Mouse (Mus musculus): ENCODE data around the gene Cspg5. TPM values are rescaled to one million over a fixed set of nuclear protein-coding genes. Genes with fewer than 3 reads are reported as not detected.

Cspg5 gene
- polyA plus RNA-seq, 1 experiment, result 0.72 TPM

DNA sequence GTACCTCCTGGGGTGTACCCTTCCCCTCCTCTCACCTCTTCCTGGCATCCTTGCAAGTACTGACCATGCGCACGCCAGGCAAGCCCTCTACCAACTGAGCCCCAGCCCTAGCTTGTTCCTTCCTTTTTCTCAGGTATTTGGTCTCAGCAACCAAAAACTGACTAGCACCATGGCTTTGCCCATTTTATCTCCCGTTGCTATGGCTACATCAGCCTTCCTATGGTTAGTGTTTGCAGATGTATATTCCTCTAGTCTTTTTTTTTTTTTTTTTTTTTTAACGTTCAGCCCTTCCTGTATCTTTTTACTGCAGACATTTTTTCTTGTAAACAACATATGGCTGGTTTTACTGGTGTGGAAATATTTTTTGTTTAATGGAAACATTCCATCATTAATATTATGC, 29.9 kb downstream of the Cspg5 start:
- 65% methylated on average over 4 of the region's 4 CpGs for WGBS
- Histone ChIP-seq H3K27ac (ENCODE audit: insufficient read depth, low read depth, low read length) (no peak overlapping the region), H3K4me1 (ENCODE audit: control insufficient read depth, insufficient read depth, insufficient read length, low read length) (no peaks in the 10 kb centered on the region), H3K4me3 (ENCODE audit: low read depth, low read length) (no peak overlapping the region), H3K36me3 (ENCODE audit: control insufficient read depth, insufficient read depth, low read length) (no peaks in the 10 kb centered on the region), H3K27me3 (ENCODE audit: control insufficient read depth, insufficient read depth, low read length) (no peaks in the 10 kb centered on the region)
- TF ChIP-seq POLR2A (IDR thresholded peaks at IDR 0.05; ENCODE audit: low read depth, low read length) (no peak), CTCF (IDR thresholded peaks at IDR 0.05; ENCODE audit: extremely low read depth, insufficient read length, insufficient replicate concordance, low read depth, low read length) (no peak)

DNA sequence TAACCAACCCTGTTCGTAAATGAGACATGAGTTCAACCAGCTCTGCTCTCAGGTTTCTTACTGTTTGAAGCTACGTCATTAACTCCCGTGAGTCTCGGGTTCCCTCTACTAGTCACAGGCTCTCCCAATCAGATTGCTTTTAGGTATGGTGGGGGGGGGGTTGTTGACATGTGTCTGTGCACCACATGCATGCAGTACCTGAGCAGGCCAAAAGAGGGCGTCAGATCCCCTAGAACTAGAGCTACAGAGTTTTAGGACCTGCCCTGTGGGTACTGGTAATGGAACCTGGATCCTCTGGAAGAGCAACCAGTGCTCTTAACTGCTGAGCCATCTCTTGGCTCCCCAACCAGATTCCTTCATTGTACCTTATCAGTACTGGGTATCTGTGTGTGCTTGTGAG, 32.3 kb downstream of the Cspg5 start:
- TF ChIP-seq POLR2A (IDR thresholded peaks at IDR 0.05; ENCODE audit: low read depth, low read length), result no peak
- no peak for TF ChIP-seq CTCF (IDR thresholded peaks at IDR 0.05; ENCODE audit: extremely low read depth, insufficient read length, insufficient replicate concordance, low read depth, low read length)
- no peaks in the 10 kb centered on the region for H3K4me1 ChIP-seq (ENCODE audit: control insufficient read depth, insufficient read depth, insufficient read length, low read length)
- no peak overlapping the region for H3K27ac ChIP-seq (ENCODE audit: insufficient read depth, low read depth, low read length)
- H3K27me3 ChIP-seq (ENCODE audit: control insufficient read depth, insufficient read depth, low read length), result no peaks in the 10 kb centered on the region
- WGBS, result 67% methylated on average over 5 of the region's 5 CpGs
- H3K36me3 ChIP-seq (ENCODE audit: control insufficient read depth, insufficient read depth, low read length), result no peaks in the 10 kb centered on the region
- H3K4me3 ChIP-seq (ENCODE audit: low read depth, low read length), result no peak overlapping the region

DNA sequence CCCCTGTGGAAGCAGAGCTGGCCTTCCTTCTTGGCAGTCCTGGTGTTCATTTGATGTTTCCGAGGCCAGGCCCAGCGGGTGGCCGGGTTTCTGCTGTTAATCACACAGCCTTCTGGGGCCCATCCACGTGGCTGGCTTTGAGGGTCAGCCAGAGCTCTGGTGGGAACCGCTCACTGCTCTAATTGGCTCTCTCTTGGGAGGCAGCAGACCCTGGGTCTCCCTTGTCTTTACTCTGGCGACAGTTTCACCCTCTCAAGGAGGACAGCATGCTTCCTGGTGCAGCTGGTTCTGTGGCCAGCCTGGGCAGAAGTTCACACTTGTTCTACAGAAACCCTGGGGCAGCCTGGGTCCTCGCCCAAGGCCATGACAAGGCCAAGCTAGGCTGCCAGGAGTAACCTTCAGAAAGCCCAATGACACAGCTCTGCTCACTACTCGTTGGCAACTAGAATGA, 33.9 kb downstream of the Cspg5 start:
- no peak for TF ChIP-seq POLR2A (IDR thresholded peaks at IDR 0.05; ENCODE audit: low read depth, low read length)
- no peak for TF ChIP-seq CTCF (IDR thresholded peaks at IDR 0.05; ENCODE audit: extremely low read depth, insufficient read length, insufficient replicate concordance, low read depth, low read length)
- Histone ChIP-seq H3K36me3 (ENCODE audit: control insufficient read depth, insufficient read depth, low read length) (no peaks in the 10 kb centered on the region), H3K27me3 (ENCODE audit: control insufficient read depth, insufficient read depth, low read length) (no peaks in the 10 kb centered on the region), H3K4me3 (ENCODE audit: low read depth, low read length) (no peak overlapping the region), H3K27ac (ENCODE audit: insufficient read depth, low read depth, low read length) (no peak overlapping the region), H3K4me1 (ENCODE audit: control insufficient read depth, insufficient read depth, insufficient read length, low read length) (no peaks in the 10 kb centered on the region)
- WGBS, result 63% methylated on average over 8 of the region's 8 CpGs

DNA sequence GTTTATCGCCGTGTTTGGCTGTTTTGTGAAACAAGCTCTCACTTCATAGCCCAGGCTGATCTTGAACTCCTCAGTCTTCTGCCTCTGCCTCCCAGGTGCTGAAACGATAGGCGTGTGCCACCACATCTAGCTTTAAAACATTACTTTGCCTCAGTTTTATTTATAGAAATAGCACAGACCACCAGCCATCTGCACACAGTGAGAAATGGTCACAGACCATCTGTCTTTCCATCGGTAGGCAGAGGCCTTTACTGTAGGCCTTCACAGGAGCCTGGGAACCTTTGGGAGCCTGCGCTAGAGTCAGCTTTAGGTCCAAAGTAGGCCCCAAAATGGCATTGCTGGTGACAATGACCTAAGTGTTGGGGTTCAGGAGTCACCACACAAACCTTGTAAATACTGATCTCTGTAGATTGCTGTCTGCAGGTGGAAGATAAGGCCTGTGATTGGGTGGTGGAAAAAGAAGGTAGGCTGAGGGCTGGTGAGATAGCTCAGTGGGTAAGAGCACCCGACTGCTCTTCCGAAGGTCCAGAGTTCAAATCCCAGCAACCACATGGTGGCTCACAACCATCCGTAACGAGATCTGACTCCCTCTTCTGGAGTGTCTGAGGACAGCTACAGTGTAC, 40.6 kb downstream of the Cspg5 start:
- H3K27ac ChIP-seq (ENCODE audit: insufficient read depth, low read depth, low read length), result no peak overlapping the region
- H3K4me1 ChIP-seq (ENCODE audit: control insufficient read depth, insufficient read depth, insufficient read length, low read length), result no peaks in the 10 kb centered on the region
- no peaks in the 10 kb centered on the region for H3K36me3 ChIP-seq (ENCODE audit: control insufficient read depth, insufficient read depth, low read length)
- WGBS, result 91% methylated on average over 10 of the region's 10 CpGs
- no peaks in the 10 kb centered on the region for H3K27me3 ChIP-seq (ENCODE audit: control insufficient read depth, insufficient read depth, low read length)
- no peak overlapping the region for H3K4me3 ChIP-seq (ENCODE audit: low read depth, low read length)
- no peak for TF ChIP-seq POLR2A (IDR thresholded peaks at IDR 0.05; ENCODE audit: low read depth, low read length)
- TF ChIP-seq CTCF (IDR thresholded peaks at IDR 0.05; ENCODE audit: extremely low read depth, insufficient read length, insufficient replicate concordance, low read depth, low read length), result no peak

DNA sequence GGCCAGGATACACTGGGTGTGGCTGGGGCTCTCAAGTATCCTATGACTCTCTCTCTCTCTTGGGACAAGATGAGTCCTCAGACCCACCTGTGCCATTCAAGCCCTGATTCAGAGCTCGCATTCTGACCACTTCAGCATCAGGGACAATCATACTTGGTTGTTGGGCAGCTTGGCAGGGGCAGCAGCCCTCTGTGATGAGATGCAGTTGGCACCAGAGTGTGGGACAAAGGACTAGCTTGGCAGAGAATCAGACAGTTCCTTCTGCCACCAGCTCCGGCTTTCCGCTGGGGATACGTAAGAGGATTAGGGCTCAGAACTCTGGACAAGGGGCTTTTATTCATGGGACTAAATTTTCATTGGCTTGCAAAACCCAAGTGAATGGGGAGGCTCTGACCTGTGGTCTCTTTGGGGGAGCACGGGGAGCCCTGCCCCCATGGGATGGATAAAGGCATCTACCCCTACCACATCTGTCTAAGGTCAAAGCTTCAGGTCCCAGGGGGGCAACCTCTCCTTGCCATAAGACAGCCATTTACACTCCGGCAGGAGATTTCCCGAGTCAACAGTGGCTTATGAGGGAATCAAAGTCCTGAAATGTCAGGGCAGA, 43.8 kb downstream of the Cspg5 start:
- Histone ChIP-seq H3K27me3 (ENCODE audit: control insufficient read depth, insufficient read depth, low read length) (no peaks in the 10 kb centered on the region), H3K27ac (ENCODE audit: insufficient read depth, low read depth, low read length) (no peak overlapping the region), H3K4me1 (ENCODE audit: control insufficient read depth, insufficient read depth, insufficient read length, low read length) (no peaks in the 10 kb centered on the region), H3K36me3 (ENCODE audit: control insufficient read depth, insufficient read depth, low read length) (no peaks in the 10 kb centered on the region), H3K4me3 (ENCODE audit: low read depth, low read length) (no peak overlapping the region)
- TF ChIP-seq POLR2A (IDR thresholded peaks at IDR 0.05; ENCODE audit: low read depth, low read length) (no peak), CTCF (IDR thresholded peaks at IDR 0.05; ENCODE audit: extremely low read depth, insufficient read length, insufficient replicate concordance, low read depth, low read length) (no peak)
- WGBS, result 84% methylated on average over 7 of the region's 7 CpGs

DNA sequence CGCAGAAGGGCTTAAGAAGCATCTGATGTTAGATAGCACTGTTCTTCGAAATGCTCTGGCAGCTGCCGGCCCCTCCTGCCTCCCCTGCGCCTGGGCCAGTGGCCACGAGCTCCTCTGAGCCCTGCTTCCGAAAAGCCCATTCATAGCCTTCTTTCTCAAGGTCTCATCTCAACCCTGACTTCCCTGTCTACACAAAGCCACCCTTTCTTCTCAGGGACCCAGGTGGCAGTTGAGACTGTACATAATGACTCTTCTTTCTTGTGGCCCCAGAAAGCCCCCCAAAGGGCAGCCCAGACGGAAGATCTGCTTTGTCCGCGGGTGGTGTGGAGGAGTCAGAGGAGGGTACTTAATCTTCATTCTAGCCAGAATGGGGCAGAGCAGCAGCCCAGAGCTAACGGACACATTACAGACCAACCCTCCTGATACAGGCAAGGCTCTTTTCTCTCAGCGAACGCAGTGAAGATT, 49.7 kb downstream of the Cspg5 start:
- H3K27me3 ChIP-seq (ENCODE audit: control insufficient read depth, insufficient read depth, low read length), result no peaks in the 10 kb centered on the region
- 73% methylated on average over 12 of the region's 12 CpGs for WGBS

DNA sequence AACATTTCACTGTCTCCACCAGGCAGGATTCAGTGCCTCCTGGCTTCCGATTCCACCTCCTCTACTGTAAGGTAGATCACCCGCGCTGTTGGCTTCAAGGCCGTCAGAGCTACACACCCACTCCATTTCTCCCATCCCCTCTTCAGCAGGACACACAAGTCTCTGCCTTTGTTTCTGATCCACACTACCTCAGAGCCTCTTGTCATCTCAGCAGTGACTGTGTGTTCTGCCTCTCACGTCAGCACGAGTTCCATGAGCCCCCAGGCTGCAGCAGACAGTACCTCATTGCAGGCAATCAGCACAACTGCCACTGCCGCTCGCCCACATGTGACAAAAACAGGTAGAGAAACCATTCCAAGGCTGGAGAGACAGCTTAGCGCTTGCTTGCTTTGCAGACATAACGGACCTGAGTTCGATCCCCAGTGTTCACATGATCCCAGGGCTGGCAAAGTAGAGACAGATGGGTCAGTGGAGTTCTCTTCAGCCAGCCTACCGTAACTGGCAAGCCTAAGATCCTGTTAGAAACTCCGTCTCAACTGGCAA, 50.4 kb downstream of the Cspg5 start:
- Histone ChIP-seq H3K4me1 (ENCODE audit: control insufficient read depth, insufficient read depth, insufficient read length, low read length) (no peaks in the 10 kb centered on the region), H3K27me3 (ENCODE audit: control insufficient read depth, insufficient read depth, low read length) (no peaks in the 10 kb centered on the region), H3K4me3 (ENCODE audit: low read depth, low read length) (no peak overlapping the region), H3K36me3 (ENCODE audit: control insufficient read depth, insufficient read depth, low read length) (no peaks in the 10 kb centered on the region), H3K27ac (ENCODE audit: insufficient read depth, low read depth, low read length) (no peak overlapping the region)
- TF ChIP-seq CTCF (IDR thresholded peaks at IDR 0.05; ENCODE audit: extremely low read depth, insufficient read length, insufficient replicate concordance, low read depth, low read length) (no peak), POLR2A (IDR thresholded peaks at IDR 0.05; ENCODE audit: low read depth, low read length) (no peak)
- WGBS, result 83% methylated on average over 13 of the region's 13 CpGs

More for the DNA sequence above, 49.7 kb downstream of the Cspg5 start:
- Histone ChIP-seq H3K36me3 (ENCODE audit: control insufficient read depth, insufficient read depth, low read length) (no peaks in the 10 kb centered on the region), H3K4me3 (ENCODE audit: low read depth, low read length) (no peak overlapping the region), H3K4me1 (ENCODE audit: control insufficient read depth, insufficient read depth, insufficient read length, low read length) (no peaks in the 10 kb centered on the region), H3K27ac (ENCODE audit: insufficient read depth, low read depth, low read length) (no peak overlapping the region)
- TF ChIP-seq CTCF (IDR thresholded peaks at IDR 0.05; ENCODE audit: extremely low read depth, insufficient read length, insufficient replicate concordance, low read depth, low read length), result no peak
- TF ChIP-seq POLR2A (IDR thresholded peaks at IDR 0.05; ENCODE audit: low read depth, low read length), result no peak
